Mouse (Mus musculus) stomach, postnatal 0 days (tissue): ENCODE results near the gene Lce1h. TPM values are rescaled to one million over a fixed set of nuclear protein-coding genes. Genes with fewer than 3 reads are reported as not detected.

ENCODE experiments used
- ATAC-seq: fragments of 200-750 bp; cut with Nextera tagmentation; 2 replicates; pipeline ENCODE4 v1.8.0; 2017; ENCODE audit not compliant: low FRiP score, low TSS enrichment
- DNase-seq: peaks from one replicate; pipeline ENCODE4 v3.0.0-alpha.2; 2016; ENCODE audit warnings: low spot score
- H3K27ac ChIP-seq: fragments of 300-500 bp; sonication (generic); replicated peaks from 2 replicates; pipeline ENCODE4 v1.5.1; 2014; ENCODE audit warnings: mild to moderate bottlenecking, control low read depth
- H3K27me3 ChIP-seq: fragments of 300-500 bp; sonication (generic); 2 replicates; pipeline ENCODE4 v1.6.1; 2014; ENCODE audit warnings: low read length; ENCODE audit not compliant: control insufficient read depth, insufficient read depth
- H3K36me3 ChIP-seq: fragments of 300-500 bp; sonication (generic); 2 replicates; pipeline ENCODE4 v1.6.1; 2014; ENCODE audit warnings: low read length, mixed read lengths; ENCODE audit not compliant: control insufficient read depth, insufficient read depth
- H3K4me1 ChIP-seq: fragments of 300-500 bp; sonication (generic); replicated peaks from 2 replicates; pipeline ENCODE4 v1.6.1; 2014; ENCODE audit warnings: antibody characterized with exemption; ENCODE audit not compliant: control insufficient read depth, insufficient read depth
- H3K4me2 ChIP-seq: fragments of 300-500 bp; sonication (generic); replicated peaks from 2 replicates; pipeline ENCODE4 v1.6.1; 2014; ENCODE audit warnings: low read depth, mild to moderate bottlenecking, control low read depth, moderate library complexity
- H3K4me3 ChIP-seq: fragments of 300-500 bp; sonication (generic); 2 replicates; pipeline ENCODE4 v1.5.1; 2014; ENCODE audit warnings: low read depth, low read length, control low read depth
- H3K9ac ChIP-seq: fragments of 300-500 bp; sonication (generic); 2 replicates; pipeline ENCODE4 v1.6.1; 2014; ENCODE audit warnings: mild to moderate bottlenecking, low read length, control low read depth, mixed read lengths
- H3K9me3 ChIP-seq: fragments of 300-500 bp; sonication (generic); 2 replicates; pipeline ENCODE4 v1.6.1; 2016; ENCODE audit warnings: low read length; ENCODE audit not compliant: control insufficient read depth
- CTCF ChIP-seq: IDR thresholded peaks from 2 replicates; pipeline ENCODE4 v1.5.1; 2016; ENCODE audit warnings: antibody characterized with exemption, low read depth, mild to moderate bottlenecking, moderate library complexity
- EP300 ChIP-seq: optimal IDR thresholded peaks from 2 replicates; pipeline ENCODE3; 2016; ENCODE audit warnings: antibody characterized with exemption
- WGBS: fragments of 180-500 bp; shearing (Covaris S2); extraction: QIAGEN DNeasy Blood & Tissue Kit; methylation state at CpG from one replicate; pipeline ENCODE4 v1.1.7; 2014; 5-methylcytosine and 5-hydroxymethylcytosine counted together
- polyA plus RNA-seq: library from polyadenylated mRNA; unstranded; fragments of >200 nt; fragmentation: Nextera tagmentation; extraction: Ambion mirVana; gene quantifications from 2 replicates; pipeline ENCODE4 v1.2.1, GENCODE M21; 2015

Lce1h gene
- 249 and 251 TPM in 2 replicates for polyA plus RNA-seq

DNA sequence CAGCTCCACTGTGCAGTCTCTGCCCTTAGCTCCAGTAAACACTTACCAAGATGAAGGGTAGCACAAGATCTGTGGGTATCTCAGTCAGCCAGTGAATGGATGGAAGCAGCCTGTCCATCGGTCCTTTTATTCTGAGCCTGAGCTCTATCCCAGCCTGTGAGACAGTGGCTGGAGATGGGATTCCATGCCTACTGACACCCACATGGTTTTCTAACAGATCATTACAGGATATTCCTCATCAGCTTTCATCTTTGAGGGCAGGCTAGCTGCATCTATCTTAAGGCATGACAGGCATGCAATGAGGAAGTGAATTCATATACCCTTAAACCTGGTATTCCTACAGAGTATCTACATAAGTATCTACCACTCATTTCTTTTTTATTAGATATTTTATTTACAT, at the start of gene Lce1h:
TSS of gene Lce1h (minus strand) at position 101 of the 400 bp plus-strand sequence.
- Histone ChIP-seq H3K9ac (no peak within 1 kb of the TSS), H3K27me3 (no peaks in the 10 kb centered on the region), H3K4me1 (no peaks in the 10 kb centered on the region), H3K27ac (no peak within 1 kb of the TSS), H3K4me3 (no peak within 1 kb of the TSS), H3K36me3 (no peaks in the 10 kb centered on the region), H3K4me2 (no peak within 1 kb of the TSS), H3K9me3 (no peaks in the 10 kb centered on the region)
- WGBS = 89% methylated on average over 1 of the region's 1 CpGs
- no peak for TF ChIP-seq CTCF
- TF ChIP-seq EP300 = no peak
- ATAC-seq (no peak), DNase-seq (no peak)

DNA sequence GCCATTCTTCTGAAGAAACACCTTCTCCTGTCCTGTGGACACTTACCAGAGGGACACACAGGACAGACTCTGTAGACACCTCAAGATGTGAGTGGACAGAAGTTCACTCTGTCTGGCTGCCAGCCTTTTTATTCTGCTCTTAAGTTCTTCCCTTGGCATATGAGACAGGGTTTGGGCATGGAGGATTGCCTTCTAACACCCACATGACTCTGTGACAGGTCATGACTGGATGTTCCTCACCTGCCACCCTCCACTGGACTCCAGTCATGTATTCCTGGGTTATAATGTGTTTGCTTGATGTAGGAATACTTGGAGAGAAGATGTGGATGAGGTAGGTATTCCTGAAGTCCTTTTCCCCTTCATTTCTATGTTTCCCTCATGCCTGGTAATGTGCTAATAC, 42.9 kb upstream of the Lce1h start, which contains the start of gene Lce1k:
TSS of gene Lce1k (minus strand) at position 101 of the 400 bp plus-strand sequence.
- ATAC-seq (no peak), DNase-seq (no peak)
- Histone ChIP-seq H3K9ac (no peak within 1 kb of the TSS), H3K27ac (no peak within 1 kb of the TSS), H3K4me3 (no peak within 1 kb of the TSS), H3K4me2 (no peak within 1 kb of the TSS), H3K4me1 (no peaks in the 10 kb centered on the region), H3K36me3 (no peaks in the 10 kb centered on the region), H3K9me3 (no peaks in the 10 kb centered on the region), H3K27me3 (no peaks in the 10 kb centered on the region)
- no peak for TF ChIP-seq EP300
- no peak for TF ChIP-seq CTCF

DNA sequence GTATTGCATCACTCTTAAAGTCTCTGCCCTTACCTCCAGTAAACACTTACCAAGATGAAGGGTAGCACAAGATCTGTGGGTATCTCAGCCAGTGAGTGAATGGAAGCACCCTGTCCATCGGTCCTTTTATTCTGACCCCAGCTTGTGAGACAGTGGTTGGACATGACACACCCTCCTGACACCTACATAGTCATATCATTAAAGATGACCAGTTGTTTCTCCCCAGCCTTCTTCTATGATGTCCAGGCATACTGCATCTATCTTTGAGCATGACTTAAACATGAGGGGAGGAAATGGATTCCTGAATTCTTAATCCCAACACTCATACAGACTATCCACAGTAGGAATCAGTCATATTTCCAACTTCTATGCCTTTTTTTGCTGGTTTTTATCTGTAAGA, 25.5 kb upstream of the Lce1h start, which contains the start of gene Lce1j:
TSS of gene Lce1j (minus strand) at position 101 of the 400 bp plus-strand sequence.
- H3K9me3 ChIP-seq = no peaks in the 10 kb centered on the region
- H3K4me3 ChIP-seq = no peak within 1 kb of the TSS
- H3K27ac ChIP-seq = no peak within 1 kb of the TSS
- DNase-seq (no peak), ATAC-seq (no peak)
- no peaks in the 10 kb centered on the region for H3K27me3 ChIP-seq
- H3K4me2 ChIP-seq = no peak within 1 kb of the TSS
- H3K36me3 ChIP-seq = no peaks in the 10 kb centered on the region
- H3K4me1 ChIP-seq = no peaks in the 10 kb centered on the region
- H3K9ac ChIP-seq = no peak within 1 kb of the TSS
- WGBS = 82% methylated on average over 1 of the region's 1 CpGs
- TF ChIP-seq CTCF (no peak), EP300 (no peak)

DNA sequence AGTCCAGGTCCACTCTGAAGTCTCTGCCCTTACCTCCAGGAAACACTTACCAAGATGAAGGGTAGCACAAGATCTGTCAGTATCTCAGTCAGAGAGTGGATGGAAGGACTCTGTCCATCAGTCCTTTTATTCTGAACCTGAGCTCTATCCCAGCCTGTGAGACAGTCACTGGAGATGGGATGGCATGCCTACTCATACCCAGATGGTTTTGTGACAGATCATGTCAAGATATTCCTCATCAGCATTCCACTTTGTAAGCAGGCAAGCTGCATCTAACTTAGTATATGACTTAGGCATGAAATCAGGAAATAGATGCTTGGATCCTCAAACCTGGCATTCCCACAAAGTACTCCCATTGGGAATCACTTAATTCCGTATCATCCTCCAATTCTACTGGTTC, 13.9 kb upstream of the Lce1h start, which contains the start of gene Lce1i:
TSS of gene Lce1i (minus strand) at position 101 of the 400 bp plus-strand sequence.
- no peaks in the 10 kb centered on the region for H3K36me3 ChIP-seq
- TF ChIP-seq CTCF = no peak
- no peak for TF ChIP-seq EP300
- no peak within 1 kb of the TSS for H3K4me2 ChIP-seq
- whole genome bisulfite sequencing = 81% methylated on average over 1 of the region's 1 CpGs
- H3K4me1 ChIP-seq = no peaks in the 10 kb centered on the region
- H3K27ac ChIP-seq = no peak within 1 kb of the TSS
- no peak for DNase-seq
- H3K9ac ChIP-seq = no peak within 1 kb of the TSS
- no peak within 1 kb of the TSS for H3K4me3 ChIP-seq
- no peak for ATAC-seq
- H3K9me3 ChIP-seq = no peaks in the 10 kb centered on the region
- H3K27me3 ChIP-seq = no peaks in the 10 kb centered on the region

DNA sequence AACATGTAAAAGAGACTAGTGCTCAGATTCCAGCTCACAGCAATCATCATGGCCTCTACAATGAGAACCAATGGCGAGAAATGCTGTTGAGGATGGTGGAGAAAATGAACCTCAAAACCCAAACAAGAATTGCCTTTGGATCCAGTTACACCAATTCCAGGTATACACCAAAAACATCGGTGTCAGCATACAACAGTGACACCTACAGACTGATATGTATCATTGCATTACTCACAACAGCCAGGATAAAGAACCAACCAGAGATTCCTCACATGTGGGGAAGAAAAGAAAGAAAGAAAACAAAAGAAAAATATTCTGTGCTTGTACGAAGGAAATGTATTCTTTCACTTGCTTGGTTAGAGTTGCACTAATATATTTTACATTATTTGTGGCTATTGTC, 6.7 kb upstream of the Lce1h start:
- 18% methylated on average over 3 of the region's 3 CpGs for WGBS
- H3K27me3 ChIP-seq = no peaks in the 10 kb centered on the region
- ATAC-seq = no peak

DNA sequence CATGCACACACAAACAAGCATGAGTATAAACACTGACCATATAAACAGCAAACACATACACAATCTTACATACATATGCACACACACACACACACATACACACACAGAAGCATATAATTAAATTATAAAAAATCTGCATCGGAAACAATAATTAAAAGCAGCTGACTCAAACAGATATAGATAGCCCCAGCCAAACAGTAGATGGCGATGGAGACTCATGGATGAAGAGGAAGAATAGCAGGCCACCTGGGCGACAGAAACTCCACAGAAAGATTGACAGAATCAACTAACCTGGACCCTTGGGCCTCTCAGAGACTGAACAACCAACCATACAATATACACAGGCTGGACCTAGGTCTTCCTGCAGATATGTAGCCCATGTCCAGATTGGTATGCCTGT, 11.7 kb downstream of the Lce1h start:
- Histone ChIP-seq H3K36me3 (no peaks in the 10 kb centered on the region), H3K9me3 (no peaks in the 10 kb centered on the region), H3K4me2 (no peak overlapping the region), H3K9ac (no peak overlapping the region), H3K4me3 (no peak overlapping the region), H3K4me1 (no peaks in the 10 kb centered on the region), H3K27me3 (no peaks in the 10 kb centered on the region), H3K27ac (no peak overlapping the region)
- DNase-seq = no peak
- ATAC-seq = no peak
- 37% methylated on average over 3 of the region's 3 CpGs for WGBS
- TF ChIP-seq EP300 = no peak
- TF ChIP-seq CTCF = peak; percentile 49

More for the DNA sequence above, 6.7 kb upstream of the Lce1h start:
- no peaks in the 10 kb centered on the region for H3K36me3 ChIP-seq
- no peak overlapping the region for H3K4me3 ChIP-seq
- DNase-seq = no peak
- H3K9me3 ChIP-seq = no peaks in the 10 kb centered on the region
- H3K27ac ChIP-seq = no peak overlapping the region
- H3K9ac ChIP-seq = no peak overlapping the region
- H3K4me2 ChIP-seq = no peak overlapping the region
- H3K4me1 ChIP-seq = no peaks in the 10 kb centered on the region
- TF ChIP-seq EP300 (no peak), CTCF (peak; percentile 73)
